Mouse (Mus musculus) bone marrow, adult 2 months (tissue): ENCODE data around the gene Pacsin3.

Source experiments
- CTCF ChIP-seq: fragments of 200-500 bp; IDR thresholded peaks from 2 replicates; pipeline ENCODE4 v1.5.1; 2011; ENCODE audit warnings: low read length, control low read depth; ENCODE audit not compliant: control insufficient read depth, insufficient read depth
- POLR2A ChIP-seq: fragments of 200-500 bp; IDR thresholded peaks from 2 replicates; pipeline ENCODE4 v1.6.1; 2011; ENCODE audit warnings: low read depth, mild to moderate bottlenecking, control low read depth, low read length, borderline replicate concordance; ENCODE audit not compliant: control insufficient read depth

DNA sequence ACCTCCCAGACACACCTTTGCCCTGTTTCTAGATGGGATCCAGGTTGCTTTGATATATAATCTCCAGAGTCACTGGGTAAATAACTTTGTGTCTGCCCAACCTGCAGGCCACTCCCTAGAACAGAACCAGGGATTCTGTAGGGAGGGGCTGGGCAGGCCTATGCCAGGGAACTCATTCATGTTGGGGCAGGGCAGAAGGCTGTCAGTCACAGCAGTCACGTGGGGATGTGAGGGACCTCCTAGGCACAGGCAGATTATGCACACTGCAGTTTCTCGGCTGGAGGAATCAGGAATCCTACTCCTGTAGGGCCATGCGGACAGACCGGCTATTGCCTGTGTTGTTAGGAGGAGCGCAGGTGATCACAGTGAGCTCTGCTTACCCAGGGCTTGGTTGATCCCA lies 25.6 kb downstream of the Pacsin3 start:
- TF ChIP-seq CTCF (no peak), POLR2A (no peak)
